Mouse (Mus musculus) naive thymus-derived CD4-positive, alpha-beta T cell, adult 2 months (primary cell): Measurements from ENCODE around the gene Ctsc.

Source experiments
- DNase-seq: peaks from one replicate; pipeline ENCODE4 v3.0.0-alpha.2; 2011; ENCODE audit warnings: low read depth

The Ctsc gene

DNA sequence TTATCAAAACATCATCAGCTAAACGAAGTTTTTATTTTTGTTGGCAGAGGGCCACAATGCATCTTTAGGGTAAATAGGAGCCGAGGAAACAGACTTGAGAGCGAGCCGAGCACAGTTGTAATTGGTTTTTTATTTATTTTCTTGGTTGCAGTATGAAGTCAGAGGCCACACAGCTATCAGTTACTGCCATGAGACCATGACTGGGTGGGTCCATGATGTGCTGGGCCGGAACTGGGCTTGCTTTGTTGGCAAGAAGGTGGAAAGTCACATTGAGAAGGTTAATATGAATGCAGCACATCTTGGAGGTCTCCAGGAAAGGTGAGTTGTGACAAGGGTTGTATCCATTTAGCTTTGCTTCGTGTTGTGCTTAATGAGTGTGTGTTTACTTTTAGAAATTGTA lies 19.0 kb downstream of the Ctsc start:
- no peak for DNase-seq

DNA sequence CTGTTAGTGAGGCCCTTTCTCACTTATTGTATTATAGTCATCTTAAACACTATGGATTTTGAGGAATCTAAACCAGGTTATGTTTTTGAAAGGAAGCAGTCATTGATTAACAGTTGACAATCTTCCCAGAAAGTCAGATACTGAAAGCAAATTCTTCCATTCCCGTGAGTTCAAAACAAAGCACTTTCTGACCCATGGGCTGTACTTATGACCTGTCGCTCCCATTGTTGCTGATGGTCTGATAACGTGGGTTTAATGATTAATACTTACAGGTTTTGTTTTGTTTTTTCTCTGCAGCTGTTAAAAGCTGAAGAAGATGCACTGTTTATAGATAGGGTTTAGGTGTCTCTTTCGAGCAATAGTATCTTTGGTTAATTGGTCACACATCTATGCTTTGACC lies 27.9 kb downstream of the Ctsc start:
- no peak for DNase-seq

DNA sequence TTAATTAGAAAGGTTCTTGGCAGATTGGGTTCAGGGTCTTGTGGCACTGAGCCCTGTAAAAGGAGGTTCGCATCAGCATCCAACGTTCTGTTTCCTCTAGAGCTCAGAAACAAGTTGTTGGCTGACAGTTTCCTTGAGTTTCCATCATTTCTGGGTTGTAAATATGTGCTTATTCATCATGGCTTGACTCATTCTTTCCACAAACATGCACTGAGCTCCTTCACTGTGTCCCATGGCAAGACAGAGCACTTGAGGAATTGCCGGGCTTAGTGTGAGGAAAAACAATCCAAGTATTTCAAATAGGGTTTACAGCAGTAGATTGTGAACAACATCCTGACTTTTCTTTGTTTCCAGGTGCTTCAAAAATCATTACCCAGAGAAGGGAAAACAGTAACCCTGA lies 28.8 kb downstream of the Ctsc start:
- no peak for DNase-seq

DNA sequence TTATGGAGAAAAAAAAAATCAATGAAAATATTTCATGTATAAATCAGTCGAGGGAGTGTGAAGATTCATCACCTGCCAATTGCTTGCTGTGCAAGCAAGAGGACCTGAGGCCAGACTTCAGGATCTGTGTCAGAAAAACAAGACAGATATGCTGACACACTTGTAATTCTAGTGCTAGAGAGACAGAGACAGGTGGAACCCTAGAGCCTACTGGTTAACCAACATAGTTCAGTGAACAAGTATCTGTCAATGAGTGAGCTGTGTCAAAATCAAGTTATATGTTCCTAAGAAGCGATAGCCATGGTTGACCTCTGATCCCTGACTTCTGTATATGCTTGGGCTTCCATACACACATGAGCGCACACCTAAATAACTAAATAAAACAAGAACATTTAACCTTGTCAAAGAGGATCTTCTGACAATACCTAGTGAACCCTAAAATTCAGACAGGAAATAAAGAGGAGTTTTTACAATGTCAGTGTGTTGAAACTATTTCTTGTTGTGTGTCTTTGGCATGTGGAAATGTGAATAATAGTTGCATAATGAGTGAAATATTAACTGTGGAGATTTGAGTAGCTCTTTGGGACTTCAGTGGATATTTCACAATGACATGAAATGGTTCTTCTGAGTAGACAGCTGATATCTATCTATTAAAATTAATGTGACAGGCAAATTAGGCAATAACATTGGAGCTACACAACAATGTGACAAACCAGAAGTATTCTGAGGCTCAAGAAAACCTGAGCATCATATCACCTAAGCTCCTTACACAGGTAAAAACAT lies 32.7 kb downstream of the Ctsc start:
- no peak for DNase-seq

DNA sequence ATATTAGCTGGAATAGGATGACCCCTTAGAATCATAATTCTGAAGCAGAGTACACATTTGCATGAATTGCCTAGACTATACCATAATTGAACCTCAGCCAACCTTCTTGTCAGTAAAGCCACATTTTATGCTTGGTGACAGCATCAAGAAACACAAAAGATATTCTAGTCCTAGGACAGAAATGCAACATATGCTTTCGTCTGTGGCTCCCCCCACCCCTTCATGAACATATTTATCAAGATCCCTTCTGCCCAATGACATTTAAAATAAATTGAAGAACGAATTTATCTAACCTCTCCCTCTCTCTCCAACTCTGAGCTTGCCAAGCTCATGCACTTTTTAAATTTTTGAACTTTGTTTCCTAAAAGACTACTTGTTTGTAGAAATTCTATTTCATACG lies 38.5 kb downstream of the Ctsc start:
- no peak for DNase-seq

DNA sequence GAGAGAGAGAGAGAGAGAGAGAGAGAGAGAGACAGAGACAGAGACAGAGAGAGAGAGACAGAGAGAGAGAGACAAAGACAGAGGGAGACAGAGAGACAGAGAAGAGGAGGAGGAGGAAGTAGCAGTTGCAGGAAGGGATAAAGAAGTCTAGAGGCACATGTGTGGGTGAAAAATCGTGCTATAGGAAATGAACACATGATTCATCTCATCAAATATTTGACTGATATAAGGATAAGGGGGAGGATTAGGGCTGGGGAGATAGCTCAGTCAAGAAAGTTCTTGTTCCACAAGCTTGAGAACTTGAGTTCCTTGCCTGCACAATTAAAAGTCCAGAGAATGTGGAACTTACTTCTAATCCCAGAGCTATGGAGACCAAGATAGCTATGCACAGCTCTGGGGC lies 40.6 kb downstream of the Ctsc start:
- DNase-seq = peak; percentile 10

DNA sequence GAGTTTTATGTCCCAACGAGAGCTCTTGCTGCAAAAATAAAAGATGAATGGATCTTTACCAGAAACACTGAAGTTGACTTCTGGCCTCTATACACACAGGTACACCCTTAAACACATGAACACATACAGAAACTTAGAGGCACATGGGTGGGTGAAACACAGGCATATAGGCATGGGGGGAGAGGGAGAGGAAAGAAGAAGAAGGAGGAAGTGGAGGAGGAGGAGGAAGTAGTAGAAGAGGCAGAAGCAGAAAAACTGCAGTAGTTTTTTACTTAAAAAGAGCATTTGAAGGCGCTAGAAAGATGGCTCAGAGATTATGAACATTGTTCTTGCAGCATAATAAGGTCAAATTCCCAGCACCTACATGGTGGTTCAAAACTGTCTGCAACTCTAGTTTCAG lies 41.0 kb downstream of the Ctsc start:
- peak; percentile 13 for DNase-seq

DNA sequence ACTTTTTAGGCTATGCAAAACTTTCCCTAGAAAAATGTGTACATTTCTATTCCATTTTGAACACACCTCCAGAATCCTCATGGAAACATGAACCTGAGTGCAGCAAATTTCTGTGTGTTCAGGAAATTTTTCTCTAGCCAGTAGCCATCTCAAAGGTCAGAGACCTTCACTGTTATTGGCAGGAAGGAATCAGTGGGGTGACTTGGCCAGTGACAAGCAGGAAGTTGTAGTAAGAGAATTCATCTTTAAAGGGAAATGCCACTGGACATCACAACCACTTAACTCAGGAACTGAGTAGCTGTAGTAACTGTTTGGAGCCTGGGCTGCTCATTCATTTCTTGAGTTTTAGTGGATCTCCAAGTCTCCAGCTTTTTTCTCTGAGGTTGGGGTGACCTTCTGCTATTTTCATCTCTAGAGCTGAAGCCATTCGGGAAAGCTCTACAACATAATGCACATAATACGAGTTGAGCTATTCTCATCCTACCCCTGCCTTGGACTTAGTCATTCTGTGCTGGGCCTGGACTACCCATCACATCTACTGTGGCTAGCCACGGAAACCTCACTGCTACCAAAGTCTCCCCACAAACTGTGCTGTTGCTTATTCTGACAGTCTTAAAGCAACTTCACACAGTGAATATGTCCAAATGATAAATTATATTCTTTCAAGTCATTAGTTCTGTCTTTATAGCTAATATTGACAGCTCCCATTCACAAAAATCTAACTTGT lies 41.7 kb downstream of the Ctsc start:
- peak; percentile 9 for DNase-seq

DNA sequence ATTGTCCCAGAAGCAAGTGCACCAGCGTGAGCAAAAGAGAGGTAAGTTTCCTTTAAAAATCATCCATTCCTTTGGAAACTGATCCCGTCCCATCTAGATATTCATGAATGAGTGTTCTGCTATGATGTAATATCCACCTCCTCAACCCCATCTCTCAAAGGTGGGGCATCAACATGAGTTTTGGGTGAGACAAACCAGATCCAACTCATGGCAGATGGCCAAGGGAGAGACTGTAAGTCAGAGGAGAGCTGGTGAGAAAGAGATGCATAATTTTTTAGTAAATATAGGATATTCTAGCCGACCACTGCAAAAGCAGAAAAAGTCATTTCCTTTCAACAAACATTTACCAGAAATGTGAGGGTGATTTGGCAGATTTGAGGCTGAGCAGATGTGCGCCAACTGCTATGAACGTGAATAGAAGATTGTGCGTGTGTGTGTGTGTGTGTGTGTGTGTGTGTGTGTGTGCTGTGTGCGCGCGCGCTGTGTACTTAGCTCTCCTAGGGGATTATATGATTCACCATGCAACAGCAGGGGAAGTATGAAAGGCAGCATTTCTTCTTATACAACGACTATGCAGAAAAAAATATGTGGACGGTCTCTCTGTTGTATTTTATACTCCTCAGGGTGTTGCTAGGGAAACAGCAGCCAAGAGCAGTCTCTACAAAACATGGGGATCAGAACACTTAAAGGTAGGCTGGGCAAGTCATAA lies 42.9 kb downstream of the Ctsc start:
- peak; percentile 34 for DNase-seq

DNA sequence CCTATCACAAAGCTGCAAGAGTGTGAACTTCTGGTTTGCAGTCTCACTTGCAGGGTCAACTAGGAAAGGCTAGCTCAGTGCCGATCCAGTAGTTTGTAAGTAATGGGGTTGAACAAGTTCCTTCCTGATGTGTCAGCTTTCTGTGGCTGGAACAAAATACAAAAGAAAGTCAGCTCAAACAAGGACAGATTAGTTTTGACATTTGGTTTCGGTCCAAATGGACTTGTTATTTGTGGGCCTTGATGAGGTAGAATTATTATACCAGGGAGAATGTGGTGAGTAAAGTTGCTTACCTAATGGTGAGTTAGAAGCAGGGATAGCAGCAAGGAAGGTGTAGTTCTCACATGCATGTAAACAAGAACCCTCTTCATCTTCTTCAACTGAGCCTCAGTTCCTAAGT lies 44.5 kb downstream of the Ctsc start:
- DNase-seq = no peak

DNA sequence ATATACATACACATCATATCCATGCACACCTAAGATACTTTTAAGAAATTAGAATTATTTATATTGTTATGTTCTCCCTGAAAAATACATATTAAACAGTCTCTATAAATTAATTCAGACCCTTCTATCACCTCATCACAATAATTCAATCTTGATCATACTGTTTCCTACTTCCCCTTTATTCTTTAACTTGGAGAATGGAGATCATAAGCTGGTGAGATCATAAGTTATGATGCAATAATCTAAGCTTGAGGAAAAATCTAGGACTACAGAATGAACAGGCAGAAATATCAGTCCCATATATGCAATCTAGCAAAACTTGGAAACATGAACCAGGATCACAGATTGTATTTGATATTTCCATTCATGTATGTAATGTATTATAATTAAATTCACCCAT lies 49.6 kb downstream of the Ctsc start:
- DNase-seq = no peak

DNA sequence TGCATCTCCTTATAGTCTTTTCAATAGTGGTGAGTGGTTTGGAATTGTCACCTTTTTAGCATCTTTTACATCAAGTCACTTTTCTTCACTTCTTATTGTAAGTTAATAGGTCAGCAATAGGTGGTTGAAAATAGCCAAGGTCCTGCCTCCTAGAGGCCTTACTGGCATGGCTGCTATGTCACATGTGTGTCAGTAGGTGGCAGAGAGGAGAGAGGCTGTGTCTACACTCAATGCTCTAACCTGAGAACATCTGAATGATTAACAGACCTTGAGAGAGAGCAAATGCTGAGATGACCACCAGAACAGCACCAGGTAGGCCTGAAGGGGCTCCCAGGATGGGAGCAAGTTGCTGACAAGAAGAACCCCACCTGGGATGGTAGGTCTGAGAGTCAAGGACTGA lies 65.9 kb downstream of the Ctsc start:
- peak; percentile 22 for DNase-seq

DNA sequence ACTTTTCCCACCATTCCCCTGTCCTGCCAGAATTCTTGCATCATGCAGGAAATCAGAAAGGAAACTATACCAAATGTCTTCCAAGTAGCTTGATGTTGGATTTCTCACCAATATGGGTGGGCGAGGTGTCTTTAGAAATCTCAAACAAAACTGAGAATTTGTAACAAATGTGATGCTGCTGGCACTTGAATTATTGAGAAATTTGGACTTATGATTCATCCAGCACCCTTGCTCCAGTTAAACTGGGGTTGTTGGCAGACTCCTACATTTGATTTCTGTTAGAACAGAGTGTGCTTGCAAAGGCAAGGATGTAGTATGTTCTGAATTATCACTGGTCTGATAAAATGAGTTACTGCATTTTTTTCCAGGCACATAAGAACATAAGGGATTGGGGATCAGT lies 68.2 kb downstream of the Ctsc start:
- DNase-seq = no peak

DNA sequence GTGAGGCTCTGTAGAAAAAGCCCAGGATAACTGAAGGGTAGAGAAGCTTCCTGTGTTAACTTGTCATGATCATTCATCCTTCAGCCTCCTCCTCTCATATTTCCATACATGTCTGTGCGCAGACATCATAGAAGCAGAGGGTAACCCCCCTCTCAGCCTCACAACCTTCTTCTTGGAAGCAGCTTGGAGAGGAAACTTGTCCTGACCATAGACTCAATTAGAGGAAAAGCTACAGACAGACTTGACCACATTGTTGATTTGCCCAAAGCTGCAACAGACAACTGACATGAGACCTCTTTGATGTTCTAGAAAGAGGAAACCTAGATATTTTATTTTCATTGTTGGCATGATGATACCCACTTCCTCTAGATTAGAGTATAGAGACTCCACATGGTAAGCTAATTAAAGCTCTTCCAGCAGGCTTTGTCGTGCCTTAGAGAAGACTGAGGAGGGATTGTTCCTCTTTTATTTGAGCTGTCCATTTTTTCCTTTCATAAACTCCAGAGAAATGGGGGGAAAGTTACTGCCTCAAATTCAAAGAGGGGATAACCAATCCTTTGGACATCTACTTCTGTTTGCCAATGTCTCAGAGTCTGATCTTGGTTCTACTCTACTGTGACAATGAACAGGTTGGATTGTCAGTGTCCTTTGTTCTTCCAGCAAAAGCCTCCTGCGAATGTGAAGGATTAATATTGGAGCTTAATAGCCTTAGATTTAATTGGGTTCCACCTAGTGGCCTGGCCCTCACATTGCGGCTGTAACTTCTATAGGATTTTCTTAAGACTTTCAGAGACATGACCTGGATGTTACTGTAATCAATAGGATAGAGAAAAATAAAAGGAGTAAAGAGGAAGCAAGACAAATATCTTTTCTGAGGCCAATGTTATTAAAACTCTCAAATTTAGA lies 79.2 kb downstream of the Ctsc start:
- peak; percentile 59 for DNase-seq

DNA sequence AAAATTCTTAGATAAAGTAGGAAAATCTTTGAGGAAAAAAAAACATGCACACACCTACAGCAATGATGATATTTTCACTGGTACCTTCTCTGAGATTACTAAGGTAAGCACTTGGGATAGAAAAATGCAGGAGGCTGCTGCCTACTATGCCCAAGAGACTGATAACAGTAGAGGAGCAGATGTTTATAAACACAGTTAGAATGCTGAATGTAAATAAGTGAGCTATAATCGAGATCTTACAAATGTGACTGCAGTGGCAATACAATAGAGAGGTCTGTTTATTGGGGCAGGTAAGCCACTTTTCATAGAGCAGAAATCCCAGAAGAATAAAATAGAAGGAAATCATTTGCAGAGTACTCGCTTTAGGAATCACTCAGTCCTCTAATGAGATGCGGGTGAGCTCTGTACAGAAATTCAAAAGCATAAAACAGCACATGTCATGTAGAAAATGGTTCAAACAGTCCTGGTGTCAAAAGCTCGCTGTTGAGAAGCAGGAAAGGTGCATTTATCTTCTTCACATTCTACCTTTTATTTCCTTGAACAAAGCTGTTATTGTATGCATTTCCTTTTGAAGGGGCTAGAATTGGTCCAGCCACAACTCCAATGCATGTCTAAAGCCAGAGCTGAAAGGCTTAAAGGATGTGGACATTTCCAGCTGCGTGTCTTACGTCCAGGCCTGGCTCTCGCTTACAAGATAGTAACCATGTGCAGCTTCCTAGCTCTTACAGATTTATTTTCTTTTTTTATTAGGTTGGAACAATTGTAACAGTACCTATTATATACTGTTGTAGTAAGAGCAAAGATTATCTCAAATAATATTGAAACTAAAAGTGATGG lies 80.4 kb downstream of the Ctsc start:
- DNase-seq = no peak
